Mouse (Mus musculus): ENCODE results near the gene Nr4a3.

- TF ChIP-seq GATA1 (IDR thresholded peaks at IDR 0.05; ENCODE audit: low read length) (no peak), TAL1 (IDR thresholded peaks at IDR 0.05; ENCODE audit: low read length) (peak; percentile 60; the same call in 2 of the 3 replicates)
These were observed 41.7 kb downstream of the Nr4a3 start for GRCm38 (mm10) chr4:48086609-48087008.

All from erythroblast, embryonic 14.5 days (primary cell).